Mouse (Mus musculus) stomach, embryonic 15.5 days (tissue): ENCODE measurements around the gene Ltbp1. TPM values are rescaled to one million over a fixed set of nuclear protein-coding genes. Genes with fewer than 3 reads are reported as not detected.
A peak's percentile ranks its signal among the peaks of the same experiment; 100 is the strongest.

Experiments
- ATAC-seq: fragments of 200-750 bp; cut with Nextera tagmentation; 2 replicates; pipeline ENCODE4 v1.8.0; 2017; ENCODE audit warnings: low read depth, moderate number of reproducible peaks, moderate TSS enrichment; ENCODE audit not compliant: insufficient read depth, low FRiP score
- H3K27ac ChIP-seq: fragments of 300-500 bp; sonication (generic); 2 replicates; pipeline ENCODE4 v1.5.1; 2015; ENCODE audit warnings: mild to moderate bottlenecking, inconsistent platforms
- H3K27me3 ChIP-seq: fragments of 300-500 bp; sonication (generic); replicated peaks from 2 replicates; pipeline ENCODE4 v1.6.1; 2015; ENCODE audit warnings: inconsistent platforms
- H3K36me3 ChIP-seq: fragments of 300-500 bp; sonication (generic); 2 replicates; pipeline ENCODE4 v1.6.1; 2015; ENCODE audit warnings: inconsistent platforms
- H3K4me1 ChIP-seq: fragments of 300-500 bp; sonication (generic); 2 replicates; pipeline ENCODE4 v1.6.1; 2015; ENCODE audit warnings: inconsistent platforms
- H3K4me2 ChIP-seq: fragments of 300-500 bp; sonication (generic); 2 replicates; pipeline ENCODE4 v1.6.1; 2015; ENCODE audit warnings: mild to moderate bottlenecking, inconsistent platforms
- H3K4me3 ChIP-seq: fragments of 300-500 bp; sonication (generic); replicated peaks from 2 replicates; pipeline ENCODE4 v1.5.1; 2015; ENCODE audit warnings: inconsistent platforms
- H3K9ac ChIP-seq: fragments of 300-500 bp; sonication (generic); 2 replicates; pipeline ENCODE4 v1.6.1; 2015; ENCODE audit warnings: inconsistent platforms
- H3K9me3 ChIP-seq: fragments of 300-500 bp; sonication (generic); 2 replicates; pipeline ENCODE4 v1.6.1; 2016; ENCODE audit warnings: inconsistent platforms
- WGBS: fragments of 180-500 bp; shearing (Covaris S2); methylation state at CpG from one replicate; pipeline ENCODE4 v1.1.7; 2015; 5-methylcytosine and 5-hydroxymethylcytosine counted together
- polyA plus RNA-seq: library from polyadenylated mRNA; unstranded; fragments of >200 nt; fragmentation: Nextera tagmentation; extraction: Ambion mirVana; gene quantifications from 2 replicates; pipeline ENCODE4 v1.2.1, GENCODE M21; 2015

Ltbp1 gene
- polyA plus RNA-seq, 1 experiment from 2014 or later = 26.1 TPM

GRCm38 (mm10) chr17:74982880-74983279, 22.5 kb upstream of the Ltbp1 start:
- Histone ChIP-seq H3K27me3 (no peaks in the 10 kb centered on the region), H3K4me2 (no peak overlapping the region), H3K4me1 (no peaks in the 10 kb centered on the region), H3K9ac (no peak overlapping the region), H3K36me3 (no peaks in the 10 kb centered on the region), H3K9me3 (no peaks in the 10 kb centered on the region), H3K27ac (no peak overlapping the region), H3K4me3 (no peak overlapping the region)
- WGBS = 55% methylated on average over 1 of the region's 1 CpGs
- ATAC-seq = no peak

DNA sequence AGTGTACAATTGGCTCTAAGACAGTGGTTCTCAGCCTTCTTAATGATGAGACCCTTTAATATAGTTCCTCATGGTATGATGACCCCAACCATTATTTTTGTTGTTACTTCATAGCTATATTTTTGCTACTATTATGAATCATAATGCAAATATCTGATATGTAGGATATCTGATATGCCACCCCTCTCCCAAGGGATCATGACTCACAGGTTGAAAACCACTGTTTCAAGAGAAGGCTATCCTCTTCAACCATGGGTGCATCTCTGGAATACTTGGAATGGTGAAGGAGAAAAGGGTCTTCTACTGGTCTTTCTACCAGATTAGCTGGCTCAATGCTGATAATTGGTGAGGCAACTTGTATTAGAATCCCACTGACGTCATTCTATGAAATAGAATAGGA, 21.3 kb upstream of the Ltbp1 start:
- no peak for ATAC-seq
- H3K9ac ChIP-seq = no peak overlapping the region
- no peaks in the 10 kb centered on the region for H3K4me1 ChIP-seq
- WGBS = 62% methylated on average over 1 of the region's 1 CpGs
- no peak overlapping the region for H3K4me3 ChIP-seq
- no peaks in the 10 kb centered on the region for H3K36me3 ChIP-seq
- no peak overlapping the region for H3K4me2 ChIP-seq
- H3K27ac ChIP-seq = no peak overlapping the region
- no peaks in the 10 kb centered on the region for H3K9me3 ChIP-seq
- H3K27me3 ChIP-seq = no peaks in the 10 kb centered on the region

DNA sequence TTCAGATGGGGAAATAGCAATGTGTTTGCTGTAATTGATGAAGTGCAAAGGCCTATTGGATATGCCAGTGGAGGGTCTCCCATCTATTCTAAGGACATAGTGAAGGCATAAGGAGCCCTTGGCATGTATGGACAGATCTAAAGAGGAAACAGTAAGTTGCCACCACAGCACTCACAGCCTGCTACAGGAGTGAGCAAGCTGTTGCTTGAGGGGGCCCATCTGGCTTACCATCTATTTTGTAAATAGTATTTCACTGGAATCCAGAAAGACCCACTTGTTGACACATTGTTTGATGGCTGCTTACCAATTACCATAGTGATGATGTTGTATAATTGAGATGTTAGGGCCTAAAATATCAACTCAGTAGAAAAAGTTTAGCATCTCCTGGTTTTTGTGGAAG, 20.7 kb upstream of the Ltbp1 start:
- H3K27me3 ChIP-seq = no peaks in the 10 kb centered on the region
- no peak for ATAC-seq
- no peak overlapping the region for H3K4me3 ChIP-seq
- H3K27ac ChIP-seq = no peak overlapping the region
- no peak overlapping the region for H3K4me2 ChIP-seq
- H3K9ac ChIP-seq = no peak overlapping the region
- H3K36me3 ChIP-seq = no peaks in the 10 kb centered on the region
- no peaks in the 10 kb centered on the region for H3K4me1 ChIP-seq
- no peaks in the 10 kb centered on the region for H3K9me3 ChIP-seq

DNA sequence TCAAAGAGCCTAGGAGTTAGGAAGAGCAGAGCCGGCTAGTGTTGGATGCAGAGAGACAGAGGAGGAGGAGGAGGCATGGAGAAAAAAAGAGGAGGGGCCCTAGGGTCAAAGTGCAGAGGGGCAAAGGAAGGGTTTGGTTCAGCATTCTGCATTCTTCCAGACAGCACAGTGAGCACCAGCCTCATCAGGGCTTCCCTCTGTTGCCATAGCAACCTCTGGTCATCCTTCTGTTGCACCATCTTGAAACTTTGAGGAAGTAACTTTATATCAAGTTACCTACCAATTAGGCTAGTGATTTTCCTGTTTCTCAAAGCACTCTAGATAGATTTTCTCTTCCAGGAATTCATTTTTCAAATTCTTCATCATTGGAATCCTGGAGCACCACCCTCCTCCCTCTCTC, 18.3 kb upstream of the Ltbp1 start:
- Histone ChIP-seq H3K36me3 (no peaks in the 10 kb centered on the region), H3K9ac (no peak overlapping the region), H3K9me3 (no peaks in the 10 kb centered on the region; the same call in 1 of the 2 replicates), H3K27ac (no peak overlapping the region), H3K4me2 (no peak overlapping the region), H3K4me3 (no peak overlapping the region), H3K27me3 (no peaks in the 10 kb centered on the region), H3K4me1 (no peaks in the 10 kb centered on the region)
- 69% methylated on average over 1 of the region's 1 CpGs for WGBS
- ATAC-seq = no peak

- H3K36me3 ChIP-seq = no peaks in the 10 kb centered on the region
- no peaks in the 10 kb centered on the region; the same call in 1 of the 2 replicates for H3K9me3 ChIP-seq
- peaks cover 8% of the 10 kb centered on the region for H3K4me1 ChIP-seq
- no peak overlapping the region for H3K9ac ChIP-seq
- no peaks in the 10 kb centered on the region for H3K27me3 ChIP-seq
- H3K4me2 ChIP-seq = no peak overlapping the region
- ATAC-seq = no peak
- H3K4me3 ChIP-seq = no peak overlapping the region
- H3K27ac ChIP-seq = no peak overlapping the region
- WGBS = 93% methylated on average over 4 of the region's 4 CpGs
Measured at GRCm38 (mm10) chr17:74989691-74990090, 15.7 kb upstream of the Ltbp1 start.

DNA sequence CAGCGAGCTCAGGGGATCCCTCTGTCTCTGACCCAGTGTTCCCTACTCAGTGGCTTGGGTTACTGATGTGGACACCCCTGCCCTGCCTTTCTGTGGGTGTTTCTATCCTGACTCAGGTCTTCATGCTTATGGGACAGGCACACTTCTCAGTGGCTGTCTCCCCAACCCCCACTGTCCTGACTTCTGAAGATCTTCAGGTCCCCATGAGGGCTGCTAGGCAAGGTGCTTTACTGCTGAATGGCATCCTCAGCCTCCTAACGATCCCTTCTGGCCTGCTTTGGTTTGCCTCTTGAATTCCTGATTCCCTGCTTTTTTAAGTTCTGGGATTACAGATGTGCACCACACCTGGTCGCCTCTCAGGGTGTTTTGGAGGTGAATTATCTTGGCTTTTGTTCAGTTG, 14.8 kb upstream of the Ltbp1 start:
- Histone ChIP-seq H3K4me1 (peaks cover 10% of the 10 kb centered on the region), H3K27me3 (no peaks in the 10 kb centered on the region), H3K36me3 (no peaks in the 10 kb centered on the region), H3K27ac (no peak overlapping the region), H3K4me2 (no peak overlapping the region), H3K9ac (no peak overlapping the region), H3K4me3 (no peak overlapping the region), H3K9me3 (no peaks in the 10 kb centered on the region; the same call in 1 of the 2 replicates)
- no peak for ATAC-seq
- WGBS = 75% methylated on average over 3 of the region's 3 CpGs

- Histone ChIP-seq H3K4me2 (peak overlapping the region; percentile 57), H3K4me1 (peaks cover 10% of the 10 kb centered on the region), H3K36me3 (no peaks in the 10 kb centered on the region), H3K27me3 (no peaks in the 10 kb centered on the region), H3K9ac (no peak overlapping the region), H3K27ac (peak overlapping the region; percentile 78), H3K4me3 (peak overlapping the region; percentile 38), H3K9me3 (no peaks in the 10 kb centered on the region; the same call in 1 of the 2 replicates)
- ATAC-seq = peak; percentile 86
- 4% methylated on average over 26 of the region's 26 CpGs for WGBS
Measured at GRCm38 (mm10) chr17:74993726-74994581, 11.4 kb upstream of the Ltbp1 start.

DNA sequence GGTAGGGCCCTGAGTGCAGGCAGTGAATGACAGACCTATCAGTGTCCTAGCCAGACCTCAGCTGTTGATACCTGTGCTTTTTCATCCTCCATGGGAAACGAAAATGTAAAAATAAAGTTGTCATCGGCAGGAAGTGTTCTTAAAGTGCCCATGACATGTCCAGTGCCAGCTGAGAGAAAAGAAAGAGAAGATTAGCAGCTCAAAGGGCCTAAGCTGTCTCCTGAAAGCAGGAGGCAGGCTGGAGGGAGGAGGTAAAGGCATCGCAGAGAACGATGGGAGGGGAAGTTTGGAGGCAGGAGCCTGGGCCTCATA, 10.8 kb upstream of the Ltbp1 start:
- no peaks in the 10 kb centered on the region; the same call in 1 of the 2 replicates for H3K9me3 ChIP-seq
- H3K4me2 ChIP-seq = peak overlapping the region; percentile 57
- H3K9ac ChIP-seq = no peak overlapping the region
- H3K4me1 ChIP-seq = peaks cover 10% of the 10 kb centered on the region
- H3K4me3 ChIP-seq = peak overlapping the region; percentile 38
- peak overlapping the region; percentile 78 for H3K27ac ChIP-seq
- H3K36me3 ChIP-seq = no peaks in the 10 kb centered on the region
- no peaks in the 10 kb centered on the region for H3K27me3 ChIP-seq
- no peak for ATAC-seq
- 5% methylated on average over 4 of the region's 4 CpGs for WGBS

DNA sequence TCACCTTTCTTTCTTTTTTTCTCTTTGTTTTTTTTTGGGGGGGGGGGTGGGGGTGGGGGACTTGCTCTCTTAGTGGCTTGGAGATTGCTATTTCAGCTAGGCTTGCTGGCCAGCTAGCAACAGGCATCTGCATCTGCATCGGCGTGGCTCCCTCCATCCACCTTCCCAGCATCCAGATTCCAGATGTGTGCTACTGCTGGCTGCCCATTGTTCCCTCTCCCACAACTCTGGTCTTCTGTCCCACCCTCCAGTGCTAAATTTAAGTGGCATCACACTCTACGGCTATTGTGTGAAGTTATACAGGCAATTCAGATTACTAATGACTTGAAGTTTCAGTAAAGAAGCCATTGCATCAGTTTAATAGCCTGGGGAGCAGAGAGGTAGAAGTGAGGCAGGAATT, 10.1 kb upstream of the Ltbp1 start:
- no peak overlapping the region for H3K4me3 ChIP-seq
- no peak overlapping the region for H3K9ac ChIP-seq
- 73% methylated on average over 3 of the region's 3 CpGs for WGBS
- ATAC-seq = no peak
- no peak overlapping the region for H3K4me2 ChIP-seq
- no peaks in the 10 kb centered on the region; the same call in 1 of the 2 replicates for H3K9me3 ChIP-seq
- H3K4me1 ChIP-seq = peaks cover 10% of the 10 kb centered on the region
- no peaks in the 10 kb centered on the region for H3K36me3 ChIP-seq
- H3K27ac ChIP-seq = no peak overlapping the region
- no peaks in the 10 kb centered on the region for H3K27me3 ChIP-seq

DNA sequence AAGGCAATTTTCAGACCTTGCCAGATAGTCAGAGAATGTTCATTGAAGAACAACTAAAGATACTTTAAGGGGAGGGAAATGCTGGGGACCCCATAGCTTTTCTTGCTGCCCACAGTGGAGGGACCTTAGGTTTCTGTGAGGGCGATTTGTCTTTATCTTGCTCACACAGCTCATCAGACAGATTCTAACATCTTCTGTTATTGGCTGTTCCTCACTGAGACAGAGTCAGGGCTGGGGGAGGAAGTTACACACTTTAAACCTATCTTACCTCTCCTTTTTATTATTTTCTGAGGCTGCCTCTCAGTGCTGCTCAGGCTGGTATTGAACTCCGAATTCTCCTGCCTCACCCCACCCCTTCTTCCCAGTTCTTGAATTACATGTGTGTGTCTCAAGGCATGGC, 5.3 kb upstream of the Ltbp1 start:
- Histone ChIP-seq H3K9ac (no peak overlapping the region), H3K9me3 (no peaks in the 10 kb centered on the region), H3K27me3 (no peaks in the 10 kb centered on the region), H3K36me3 (no peaks in the 10 kb centered on the region), H3K4me2 (no peak overlapping the region), H3K4me3 (no peak overlapping the region), H3K4me1 (no peaks in the 10 kb centered on the region), H3K27ac (no peak overlapping the region)
- 66% methylated on average over 2 of the region's 2 CpGs for WGBS
- ATAC-seq = no peak

DNA sequence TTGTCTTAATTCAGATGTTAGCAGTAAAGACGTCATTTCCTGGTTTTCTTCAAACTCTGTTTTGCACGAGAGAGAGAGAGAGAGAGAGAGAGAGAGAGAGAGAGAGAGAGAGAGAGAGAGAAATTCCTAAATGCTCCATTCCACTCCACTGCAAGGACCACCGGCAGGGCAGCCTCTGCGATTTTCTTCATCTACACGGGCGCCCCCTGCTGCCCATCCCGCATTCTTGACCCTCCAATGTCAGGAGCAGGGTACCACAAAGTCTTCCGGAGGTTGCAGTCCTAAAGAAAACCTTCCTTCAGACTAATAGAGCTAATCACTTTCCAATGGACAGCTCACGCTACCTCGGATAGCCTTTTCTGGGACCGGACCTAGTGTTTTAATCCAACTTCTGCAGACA, 548 bp upstream of the Ltbp1 start:
- peak overlapping the region; percentile 90 for H3K4me3 ChIP-seq
- H3K36me3 ChIP-seq = no peaks in the 10 kb centered on the region
- H3K9me3 ChIP-seq = no peaks in the 10 kb centered on the region
- peak overlapping the region; percentile 95 for H3K27ac ChIP-seq
- WGBS = under 1% methylated on average over 11 of the region's 11 CpGs
- no peaks in the 10 kb centered on the region for H3K27me3 ChIP-seq
- no peak overlapping the region for H3K9ac ChIP-seq
- H3K4me2 ChIP-seq = peak overlapping the region; percentile 95
- H3K4me1 ChIP-seq = 0 out of 2 replicates have a peak, but pooled peaks cover 6% of the 10 kb centered on the region
- ATAC-seq = peak; percentile 80

DNA sequence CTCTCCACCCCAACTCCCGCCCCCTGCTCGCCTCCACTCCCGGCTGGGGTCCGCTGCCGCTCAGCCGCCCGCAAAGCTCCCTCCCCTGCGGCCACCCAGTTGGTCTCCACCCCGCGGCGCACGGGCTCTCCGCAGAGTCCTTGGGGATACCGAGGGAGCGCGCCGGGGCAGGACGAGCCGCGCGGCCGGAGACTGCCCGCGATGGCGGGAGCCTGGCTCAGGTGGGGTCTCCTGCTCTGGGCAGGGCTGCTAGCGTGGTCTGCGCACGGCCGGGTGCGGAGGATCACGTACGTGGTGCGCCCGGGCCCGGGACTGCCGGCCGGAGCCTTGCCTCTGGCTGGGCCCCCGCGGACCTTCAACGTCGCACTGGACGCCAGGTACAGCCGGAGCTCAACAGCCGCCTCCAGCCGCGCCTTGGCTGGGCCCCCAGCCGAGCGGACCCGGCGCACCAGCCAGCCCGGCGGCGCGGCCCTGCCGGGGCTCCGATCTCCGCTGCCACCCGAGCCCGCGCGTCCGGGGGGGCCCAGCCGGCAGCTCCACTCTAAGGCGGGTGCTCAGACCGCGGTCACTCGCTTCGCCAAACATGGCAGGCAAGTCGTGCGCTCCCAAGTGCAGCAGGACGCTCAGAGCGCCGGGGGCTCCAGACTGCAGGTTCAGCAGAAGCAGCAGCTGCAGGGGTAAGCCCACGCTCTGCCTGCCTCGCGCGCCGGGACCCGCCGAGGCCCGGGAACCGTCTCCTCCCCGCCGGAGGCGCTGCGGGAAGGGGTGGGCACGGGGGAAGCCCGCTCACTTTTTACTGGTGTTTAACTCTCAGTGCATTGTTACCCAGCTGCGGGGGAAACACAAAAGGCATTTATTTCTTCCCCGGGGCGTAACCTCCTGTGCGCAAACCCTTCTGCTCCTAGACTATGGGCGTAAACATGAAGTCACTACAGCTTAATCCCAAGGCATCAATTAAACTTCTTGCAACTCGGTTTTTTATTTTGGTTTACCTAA, 615 bp downstream of the Ltbp1 start:
- under 1% methylated on average over 92 of the region's 94 CpGs for WGBS
- Histone ChIP-seq H3K4me2 (peak overlapping the region; percentile 95), H3K36me3 (no peaks in the 10 kb centered on the region), H3K9ac (peak overlapping the region; percentile 82), H3K4me3 (peak overlapping the region; percentile 90), H3K9me3 (no peaks in the 10 kb centered on the region), H3K4me1 (0 out of 2 replicates have a peak, but pooled peaks cover 6% of the 10 kb centered on the region), H3K27me3 (no peaks in the 10 kb centered on the region), H3K27ac (peak overlapping the region; percentile 95)
- ATAC-seq = peak; percentile 57
